In genomic region chr2:163460622-163461021, GRCm38 (mm10) we compare ENCODE assay signal across 16 mouse cellular contexts. TPM values are rescaled to one million over a fixed set of nuclear protein-coding genes. Genes with fewer than 3 reads are reported as not detected.
"Had no signal": no experiment of that assay in that cellular context is flagged by ENCODE, and none has a peak within 500 bp of the region (broad histone marks: within the 10 kb centered on the region; RNA-seq: fewer than 3 reads in every experiment).

No protein-coding gene starts in this region.

- DNase-seq: kidney, postnatal 14 days; kidney, postnatal 4 days; liver; lung, adult 18-20 months; lung, postnatal 10 days; lung, postnatal 36 days; retina, postnatal 1 day; right cerebral cortex, postnatal 25 days; spleen, adult 18-20 months; thymus, postnatal 25 days had no signal

RNA-seq across cellular contexts. Expression of gene Gdap1l1, which starts 22.3 kb away (rescaled TPM):
- total RNA-seq: monocyte, adult 5-6 weeks; neutrophil, adult 5-6 weeks had no signal

RNA-seq across cellular contexts. Expression of gene R3hdml, which starts 31.5 kb away (rescaled TPM):
- total RNA-seq: layer of hippocampus, adult 18-20 months; layer of hippocampus, postnatal 25 days; left cerebral cortex, adult 18-20 months; left cerebral cortex, postnatal 25 days; monocyte, adult 5-6 weeks; neutrophil, adult 5-6 weeks had no signal

RNA-seq across cellular contexts. Expression of gene Hnf4a, which starts 46.0 kb away (rescaled TPM):
- total RNA-seq: layer of hippocampus, adult 18-20 months; layer of hippocampus, postnatal 25 days; left cerebral cortex, adult 18-20 months; left cerebral cortex, postnatal 25 days; monocyte, adult 5-6 weeks; neutrophil, adult 5-6 weeks had no signal
